Mouse (Mus musculus): ENCODE measurements around the gene Srsf4. TPM values are rescaled to one million over a fixed set of nuclear protein-coding genes. Genes with fewer than 3 reads are reported as not detected.

Gene Srsf4
- total and polyA plus RNA-seq, 2 experiments from 2014 or later: 49.4 to 99.7 TPM

DNA sequence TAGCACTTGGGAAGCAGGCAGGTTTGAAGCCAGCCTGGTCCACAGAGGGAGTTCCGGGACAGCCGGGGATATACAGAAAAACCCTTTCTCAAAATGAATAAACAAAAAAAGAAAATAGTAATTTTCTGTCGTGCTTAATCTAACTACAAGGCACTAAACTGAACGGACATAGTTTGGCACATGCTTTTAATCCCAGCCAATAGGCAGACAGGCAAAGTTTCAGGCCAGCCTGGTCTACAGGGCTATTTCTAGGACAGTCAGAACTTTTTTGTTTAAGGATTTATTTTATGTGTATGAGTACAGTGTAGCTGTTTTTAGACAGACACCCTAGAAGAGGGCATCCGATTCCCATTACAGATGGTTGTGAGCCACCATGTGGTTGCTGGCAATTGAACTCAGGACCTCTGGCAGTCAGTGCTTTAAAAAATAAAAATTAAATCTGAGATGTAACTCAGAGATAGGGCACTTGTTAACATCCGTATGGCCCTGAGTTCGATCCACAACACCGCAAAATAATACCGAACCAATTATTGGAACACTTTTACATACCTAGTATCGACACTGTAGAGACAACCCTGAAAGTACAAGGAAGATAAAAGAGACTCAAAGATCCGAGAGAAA, 635 bp upstream of the Srsf4 start:
- H3K9me3 ChIP-seq (ENCODE audit: low read length): no peaks in the 10 kb centered on the region

GRCm38 (mm10) chr4:131874169-131874536, 736 bp downstream of the Srsf4 start:
- DNase-seq (no peak), ATAC-seq (peak; percentile 7)
- peak overlapping the region; percentile 99 for H3K9ac ChIP-seq
- H3K27ac ChIP-seq (ENCODE audit: low read depth, low read length): peak overlapping the region; percentile 99
- peak overlapping the region; percentile 79 for H3K4me2 ChIP-seq (ENCODE audit: low read depth)
- H3K4me3 ChIP-seq (ENCODE audit: low read depth, low read length): peak overlapping the region; percentile 92
- no peaks in the 10 kb centered on the region for H3K36me3 ChIP-seq (ENCODE audit: insufficient read depth)
- H3K9me3 ChIP-seq (ENCODE audit: low read length): no peaks in the 10 kb centered on the region
- H3K27me3 ChIP-seq (ENCODE audit: insufficient read depth, low read length): no peaks in the 10 kb centered on the region
- TF ChIP-seq CTCF (IDR thresholded peaks at IDR 0.05; ENCODE audit: low read depth): no peak
- peaks cover 22% of the 10 kb centered on the region for H3K4me1 ChIP-seq (ENCODE audit: insufficient read depth)
- 2% methylated on average over 20 of the region's 20 CpGs for WGBS

More for the DNA sequence above, 635 bp upstream of the Srsf4 start:
- no peak for DNase-seq
- Histone ChIP-seq H3K27ac (ENCODE audit: low read depth, low read length) (peak overlapping the region; percentile 99), H3K27me3 (ENCODE audit: insufficient read depth, low read length) (no peaks in the 10 kb centered on the region), H3K9ac (peak overlapping the region; percentile 75), H3K36me3 (ENCODE audit: insufficient read depth) (no peaks in the 10 kb centered on the region), H3K4me2 (ENCODE audit: low read depth) (peak overlapping the region; percentile 79), H3K4me1 (ENCODE audit: insufficient read depth) (peaks cover 22% of the 10 kb centered on the region), H3K4me3 (ENCODE audit: low read depth, low read length) (peak overlapping the region; percentile 92)
- WGBS: 9% methylated on average over 11 of the region's 11 CpGs
- no peak for TF ChIP-seq CTCF (IDR thresholded peaks at IDR 0.05; ENCODE audit: low read depth)
- ATAC-seq: peak; percentile 32

GRCm38 (mm10) chr4:131874567-131874966, 1.1 kb downstream of the Srsf4 start:
- H3K4me3 ChIP-seq (ENCODE audit: low read depth, low read length): peak overlapping the region; percentile 92
- TF ChIP-seq CTCF (IDR thresholded peaks at IDR 0.05; ENCODE audit: low read depth): no peak
- no peaks in the 10 kb centered on the region for H3K9me3 ChIP-seq (ENCODE audit: low read length)
- DNase-seq (no peak), ATAC-seq (no peak)
- H3K9ac ChIP-seq: peak overlapping the region; percentile 99
- WGBS: 3% methylated on average over 11 of the region's 11 CpGs
- H3K36me3 ChIP-seq (ENCODE audit: insufficient read depth): no peaks in the 10 kb centered on the region
- H3K27me3 ChIP-seq (ENCODE audit: insufficient read depth, low read length): no peaks in the 10 kb centered on the region
- H3K4me2 ChIP-seq (ENCODE audit: low read depth): peak overlapping the region; percentile 79
- peak overlapping the region; percentile 99; the same call in 1 of the 2 replicates for H3K27ac ChIP-seq (ENCODE audit: low read depth, low read length)
- peaks cover 22% of the 10 kb centered on the region for H3K4me1 ChIP-seq (ENCODE audit: insufficient read depth)

DNA sequence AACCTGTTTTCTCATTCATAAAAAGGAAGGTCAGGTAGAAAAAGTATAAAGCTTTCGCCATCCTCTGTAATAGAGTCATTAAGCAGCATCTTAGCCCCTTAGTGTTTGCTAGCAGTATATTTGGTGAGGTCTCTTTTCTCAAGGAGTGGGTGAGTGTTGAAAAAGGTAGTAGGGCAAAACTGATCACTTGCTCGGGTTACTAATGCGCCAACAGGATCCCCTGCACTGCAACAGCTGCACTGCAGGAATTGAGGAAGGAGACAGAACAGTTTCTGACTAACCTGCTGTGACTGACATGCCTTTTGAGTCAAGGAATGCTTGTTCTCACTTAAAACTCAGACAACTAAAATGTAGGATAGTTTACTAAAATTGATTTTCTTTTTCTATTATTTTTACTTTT, 1.8 kb downstream of the Srsf4 start:
- 25% methylated on average over 3 of the region's 3 CpGs for WGBS
- no peak overlapping the region for H3K27ac ChIP-seq (ENCODE audit: low read depth, low read length)

DNA sequence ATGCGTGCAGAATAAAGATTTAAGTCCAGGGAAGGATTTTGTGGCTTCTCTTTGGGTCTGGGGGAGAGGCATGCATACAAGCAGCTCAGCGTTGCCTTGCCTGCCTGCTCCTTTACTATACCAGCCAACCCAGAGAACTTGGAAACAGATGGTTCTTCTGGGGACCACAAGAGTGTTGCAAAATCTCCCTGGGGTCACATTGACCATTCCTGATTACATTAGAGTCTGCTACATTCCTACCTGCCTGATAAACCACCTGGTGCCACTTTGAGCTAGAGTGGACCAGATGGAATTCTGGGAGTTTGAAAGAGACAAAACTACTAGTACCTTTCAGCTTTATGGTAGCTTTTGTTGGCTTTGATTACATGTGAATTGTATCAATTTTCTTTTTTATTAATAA, 3.4 kb downstream of the Srsf4 start:
- TF ChIP-seq CTCF (IDR thresholded peaks at IDR 0.05; ENCODE audit: low read depth): no peak
- no peaks in the 10 kb centered on the region for H3K36me3 ChIP-seq (ENCODE audit: insufficient read depth)
- H3K27ac ChIP-seq (ENCODE audit: low read depth, low read length): no peak overlapping the region
- ATAC-seq: no peak
- DNase-seq: no peak
- peaks cover 22% of the 10 kb centered on the region for H3K4me1 ChIP-seq (ENCODE audit: insufficient read depth)
- no peak overlapping the region for H3K4me3 ChIP-seq (ENCODE audit: low read depth, low read length)
- no peaks in the 10 kb centered on the region for H3K27me3 ChIP-seq (ENCODE audit: insufficient read depth, low read length)
- 0 out of 2 replicates have a peak overlapping the region, but pooled peaks have one; percentile 18 for H3K9ac ChIP-seq
- H3K4me2 ChIP-seq (ENCODE audit: low read depth): no peak overlapping the region
- no peaks in the 10 kb centered on the region for H3K9me3 ChIP-seq (ENCODE audit: low read length)
- WGBS: 54% methylated on average over 2 of the region's 2 CpGs

More for the DNA sequence above, 1.8 kb downstream of the Srsf4 start:
- Histone ChIP-seq H3K36me3 (ENCODE audit: insufficient read depth) (no peaks in the 10 kb centered on the region), H3K4me3 (ENCODE audit: low read depth, low read length) (peak overlapping the region; percentile 92), H3K27me3 (ENCODE audit: insufficient read depth, low read length) (no peaks in the 10 kb centered on the region), H3K9me3 (ENCODE audit: low read length) (no peaks in the 10 kb centered on the region), H3K4me2 (ENCODE audit: low read depth) (peak overlapping the region; percentile 79), H3K4me1 (ENCODE audit: insufficient read depth) (peaks cover 22% of the 10 kb centered on the region), H3K9ac (peak overlapping the region; percentile 99)
- ATAC-seq: no peak
- DNase-seq: no peak
- no peak for TF ChIP-seq CTCF (IDR thresholded peaks at IDR 0.05; ENCODE audit: low read depth)

GRCm38 (mm10) chr4:131879692-131880091, 6.3 kb downstream of the Srsf4 start:
- no peak for TF ChIP-seq CTCF (IDR thresholded peaks at IDR 0.05; ENCODE audit: low read depth)
- WGBS: 75% methylated on average over 1 of the region's 1 CpGs
- 0 out of 2 replicates have a peak, but pooled peaks cover under 1% of the 10 kb centered on the region for H3K36me3 ChIP-seq (ENCODE audit: insufficient read depth)
- ATAC-seq (no peak), DNase-seq (no peak)
- H3K9me3 ChIP-seq (ENCODE audit: low read length): no peaks in the 10 kb centered on the region
- no peaks in the 10 kb centered on the region for H3K27me3 ChIP-seq (ENCODE audit: insufficient read depth, low read length)
- H3K9ac ChIP-seq: no peak overlapping the region
- no peak overlapping the region for H3K4me2 ChIP-seq (ENCODE audit: low read depth)
- H3K4me3 ChIP-seq (ENCODE audit: low read depth, low read length): no peak overlapping the region
- H3K4me1 ChIP-seq (ENCODE audit: insufficient read depth): peaks cover 22% of the 10 kb centered on the region
- no peak overlapping the region for H3K27ac ChIP-seq (ENCODE audit: low read depth, low read length)

DNA sequence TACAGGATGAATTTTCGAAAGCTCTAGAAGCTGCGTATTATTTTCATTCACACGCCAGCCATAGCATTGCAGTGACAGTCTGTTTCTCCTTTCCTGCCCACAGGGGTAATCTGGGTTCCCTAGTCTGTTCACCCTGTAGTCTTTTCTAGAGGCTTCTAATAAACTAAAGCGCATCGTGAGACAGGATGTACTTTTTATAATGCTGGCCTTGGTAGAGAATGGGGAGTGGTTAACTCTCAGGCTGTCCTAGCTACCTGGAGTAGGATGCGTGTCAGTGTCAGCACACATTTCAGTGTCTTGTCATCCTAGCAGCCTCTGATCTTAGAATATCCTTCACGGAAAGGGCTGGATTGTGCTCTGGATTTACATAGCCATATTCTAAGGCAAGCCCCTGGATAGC, 7.9 kb downstream of the Srsf4 start:
- 87% methylated on average over 7 of the region's 7 CpGs for WGBS
- TF ChIP-seq CTCF (IDR thresholded peaks at IDR 0.05; ENCODE audit: low read depth): no peak
- Histone ChIP-seq H3K36me3 (ENCODE audit: insufficient read depth) (peaks cover 13% of the 10 kb centered on the region), H3K4me3 (ENCODE audit: low read depth, low read length) (no peak overlapping the region), H3K27ac (ENCODE audit: low read depth, low read length) (no peak overlapping the region), H3K4me2 (ENCODE audit: low read depth) (no peak overlapping the region), H3K27me3 (ENCODE audit: insufficient read depth, low read length) (no peaks in the 10 kb centered on the region), H3K4me1 (ENCODE audit: insufficient read depth) (peaks cover 7% of the 10 kb centered on the region), H3K9ac (no peak overlapping the region), H3K9me3 (ENCODE audit: low read length) (no peaks in the 10 kb centered on the region)
- ATAC-seq (no peak), DNase-seq (no peak)
